Mouse (Mus musculus) brain, embryonic 14.5 days (tissue): ENCODE results near the gene Cul4a. TPM values are rescaled to one million over a fixed set of nuclear protein-coding genes. Genes with fewer than 3 reads are reported as not detected.

Experiments used
- DNase-seq: peaks from one replicate; pipeline ENCODE4 v3.0.0-alpha.2; 2011; ENCODE audit warnings: low read depth
- CTCF ChIP-seq: fragments of 200-500 bp; IDR thresholded peaks from 2 replicates; pipeline ENCODE4 v1.5.1; 2012; ENCODE audit warnings: inconsistent platforms, mild to moderate bottlenecking, moderate library complexity, borderline replicate concordance; ENCODE audit not compliant: insufficient read depth, insufficient read length; ENCODE audit errors: extremely low read depth
- POLR2A ChIP-seq: fragments of 200-500 bp; IDR thresholded peaks from 2 replicates; pipeline ENCODE4 v1.6.1; 2012; ENCODE audit warnings: mild to moderate bottlenecking, inconsistent platforms, borderline replicate concordance; ENCODE audit not compliant: poor library complexity, insufficient read depth, insufficient read length, severe bottlenecking; ENCODE audit errors: extremely low read depth
- polyA plus RNA-seq: library from polyadenylated mRNA; depleted of rRNA; stranded (reverse); fragments of >200 nt; gene quantifications from 2 replicates; pipeline ENCODE4 v1.2.3, GENCODE M21; 2012

The Cul4a gene
- polyA plus RNA-seq, 1 experiment = 67.6 TPM

- no peak for TF ChIP-seq POLR2A
- TF ChIP-seq CTCF = no peak
- no peak for DNase-seq
Observed at GRCm38 (mm10) chr8:13174811-13175210, 69.4 kb downstream of the Cul4a start.

- TF ChIP-seq CTCF (no peak), POLR2A (no peak)
- no peak for DNase-seq
Observed at GRCm38 (mm10) chr8:13175650-13176049, 70.2 kb downstream of the Cul4a start.

GRCm38 (mm10) chr8:13177173-13177852 is 71.9 kb downstream of the Cul4a start:
- no peak for DNase-seq
- no peak for TF ChIP-seq CTCF
- TF ChIP-seq POLR2A = no peak

GRCm38 (mm10) chr8:13178137-13178536 is 72.7 kb downstream of the Cul4a start:
- no peak for TF ChIP-seq CTCF
- no peak for TF ChIP-seq POLR2A

GRCm38 (mm10) chr8:13179482-13179881 is 74.1 kb downstream of the Cul4a start:
- DNase-seq = no peak
- TF ChIP-seq CTCF (no peak), POLR2A (no peak)

More at GRCm38 (mm10) chr8:13178137-13178536, 72.7 kb downstream of the Cul4a start:
- DNase-seq = no peak

- no peak for DNase-seq
- TF ChIP-seq CTCF (no peak), POLR2A (no peak)
Observed at GRCm38 (mm10) chr8:13179948-13180347, 74.5 kb downstream of the Cul4a start.

- no peak for DNase-seq
- no peak for TF ChIP-seq POLR2A
- TF ChIP-seq CTCF = no peak
Observed at GRCm38 (mm10) chr8:13180408-13180807, 75.0 kb downstream of the Cul4a start.

- TF ChIP-seq POLR2A (no peak), CTCF (no peak)
Observed at GRCm38 (mm10) chr8:13180911-13181690, 75.7 kb downstream of the Cul4a start.

GRCm38 (mm10) chr8:13181691-13181976 is 76.2 kb downstream of the Cul4a start:
- TF ChIP-seq POLR2A (no peak), CTCF (no peak)
- no peak for DNase-seq

More at GRCm38 (mm10) chr8:13180911-13181690, 75.7 kb downstream of the Cul4a start:
- DNase-seq = no peak

- no peak for TF ChIP-seq CTCF
- no peak for TF ChIP-seq POLR2A
- DNase-seq = no peak
Observed at GRCm38 (mm10) chr8:13186819-13187218, 81.4 kb downstream of the Cul4a start.

GRCm38 (mm10) chr8:13187229-13187628 is 81.8 kb downstream of the Cul4a start:
- DNase-seq = no peak
- no peak for TF ChIP-seq CTCF
- TF ChIP-seq POLR2A = no peak

GRCm38 (mm10) chr8:13187638-13188037 is 82.2 kb downstream of the Cul4a start:
- no peak for TF ChIP-seq CTCF
- TF ChIP-seq POLR2A = no peak
- no peak for DNase-seq

- no peak for DNase-seq
- TF ChIP-seq CTCF (no peak), POLR2A (no peak)
Observed at GRCm38 (mm10) chr8:13188052-13188555, 82.7 kb downstream of the Cul4a start.
